In the genomic region with DNA sequence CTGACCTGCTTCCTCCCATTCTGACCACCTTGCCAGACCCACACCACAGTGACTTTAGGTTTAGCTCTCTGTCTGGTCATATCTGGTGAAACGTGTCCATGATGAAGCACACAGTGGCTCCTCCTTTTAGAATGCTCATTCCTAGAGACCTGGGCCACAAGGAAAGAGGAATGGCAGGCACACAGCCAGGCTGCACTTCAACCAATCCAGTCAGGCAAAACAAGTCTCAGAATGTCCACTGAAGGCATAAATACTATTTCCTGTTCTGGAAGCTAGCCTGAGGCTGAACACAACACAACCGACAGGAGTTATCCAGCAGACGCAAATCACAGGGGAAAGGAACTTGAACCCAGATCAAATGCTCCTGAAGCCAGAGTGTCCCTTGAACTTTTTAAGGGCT, we compare ENCODE assay signal across 12 mouse cellular contexts.
"Had no signal": no experiment of that assay in that cellular context is flagged by ENCODE, and none has a peak within 500 bp of the region (broad histone marks: within the 10 kb centered on the region; RNA-seq: fewer than 3 reads in every experiment).

No protein-coding gene starts in this region.

- H3K36me3 ChIP-seq: intestine, embryonic 15.5 days; limb, embryonic 15.5 days; liver, embryonic 12.5 days; midbrain, embryonic 12.5 days; neural tube, embryonic 13.5 days; stomach, embryonic 15.5 days had no signal

- ATAC-seq: intestine, embryonic 15.5 days; liver, embryonic 12.5 days; midbrain, embryonic 16.5 days had no signal

- H3K27me3 ChIP-seq: intestine, embryonic 15.5 days; limb, embryonic 15.5 days; liver, embryonic 12.5 days; midbrain, embryonic 12.5 days; neural tube, embryonic 13.5 days; stomach, embryonic 15.5 days had no signal

- H3K4me3 ChIP-seq: intestine, embryonic 15.5 days; layer of hippocampus, adult 2 months; limb, embryonic 15.5 days; liver, embryonic 12.5 days; midbrain, embryonic 12.5 days; neural tube, embryonic 13.5 days; stomach, embryonic 15.5 days had no signal

- H3K27ac ChIP-seq: intestine, embryonic 15.5 days; layer of hippocampus, adult 2 months; limb, embryonic 15.5 days; liver, embryonic 12.5 days; midbrain, embryonic 12.5 days; neural tube, embryonic 13.5 days; stomach, embryonic 15.5 days had no signal

- H3K9me3 ChIP-seq: intestine, embryonic 15.5 days; limb, embryonic 15.5 days; liver, embryonic 12.5 days; midbrain, embryonic 12.5 days; neural tube, embryonic 13.5 days; stomach, embryonic 15.5 days had no signal

- H3K9ac ChIP-seq: intestine, embryonic 15.5 days; limb, embryonic 15.5 days; liver, embryonic 12.5 days; lung, embryonic 14.5 days; midbrain, embryonic 12.5 days; neural tube, embryonic 13.5 days; stomach, embryonic 15.5 days had no signal

- H3K4me2 ChIP-seq: intestine, embryonic 15.5 days; limb, embryonic 15.5 days; liver, embryonic 12.5 days; lung, embryonic 14.5 days; midbrain, embryonic 12.5 days; neural tube, embryonic 13.5 days; stomach, embryonic 15.5 days had no signal

- DNase-seq: lung, embryonic 14.5 days; lung, postnatal 10 days; right cerebral cortex, postnatal 14 days; thymus, postnatal 36 days had no signal

- H3K4me1 ChIP-seq: intestine, embryonic 15.5 days; liver, embryonic 12.5 days had no signal
